Mouse (Mus musculus) bone marrow macrophage, adult 2 months (primary cell): ENCODE data around the gene Gramd4. TPM values are rescaled to one million over a fixed set of nuclear protein-coding genes. Genes with fewer than 3 reads are reported as not detected.

ENCODE experiments used
- H3K27ac ChIP-seq: 2 replicates; pipeline ENCODE4 v1.5.1; 2012; ENCODE audit warnings: low read depth, low read length; ENCODE audit not compliant: insufficient read depth
- H3K4me1 ChIP-seq: 2 replicates; pipeline ENCODE4 v1.6.1; 2012; ENCODE audit warnings: low read length; ENCODE audit not compliant: control insufficient read depth, insufficient read depth
- H3K4me3 ChIP-seq: 2 replicates; pipeline ENCODE4 v1.5.1; 2012; ENCODE audit warnings: mild to moderate bottlenecking, low read length, moderate library complexity; ENCODE audit not compliant: insufficient read depth
- CTCF ChIP-seq: IDR thresholded peaks from 2 replicates; pipeline ENCODE4 v1.5.1; 2012; ENCODE audit warnings: low read depth, mild to moderate bottlenecking, low read length, moderate library complexity
- POLR2A ChIP-seq: IDR thresholded peaks from 2 replicates; pipeline ENCODE4 v1.6.1; 2012; ENCODE audit warnings: mild to moderate bottlenecking, low read depth, low read length, borderline replicate concordance
- polyA plus RNA-seq: library from polyadenylated mRNA; stranded (reverse); fragments of >200 nt; gene quantifications from 2 replicates; pipeline ENCODE4 v1.2.4, GENCODE M21; 2012; ENCODE audit not compliant: missing spikeins, insufficient read depth, insufficient read length

Gramd4 gene
- polyA plus RNA-seq, 1 experiment, result 3.8 TPM

DNA sequence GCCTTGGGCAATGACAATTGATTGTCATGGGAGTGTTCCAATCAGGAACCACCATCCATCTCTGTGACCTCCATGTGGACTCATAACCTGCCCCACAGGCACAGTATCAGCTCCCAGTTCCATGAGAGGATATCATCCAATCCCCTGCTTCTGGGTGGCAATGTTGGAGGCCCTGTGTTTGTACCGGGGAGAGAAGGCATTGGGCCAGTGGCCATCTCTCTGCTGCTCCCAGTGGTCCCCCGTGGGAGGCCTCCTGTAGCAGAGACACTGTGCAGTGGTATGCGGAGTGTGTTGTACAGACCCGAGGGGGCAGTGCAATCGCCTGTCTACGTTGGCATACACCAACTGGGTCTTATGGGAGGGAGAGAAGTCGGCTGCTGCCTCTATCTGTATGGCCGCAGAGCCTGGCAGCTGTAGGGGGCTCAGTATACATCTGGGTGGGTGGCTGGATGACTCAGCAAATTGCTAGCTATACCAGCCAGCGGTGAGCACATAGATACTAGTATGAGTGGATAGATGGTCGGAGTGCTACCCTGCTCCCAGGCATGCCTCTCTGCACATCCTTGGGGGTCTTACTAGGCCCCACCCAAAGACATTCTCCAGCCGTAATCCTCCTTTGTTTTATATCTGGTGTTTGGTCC, 50.5 kb downstream of the Gramd4 start:
- TF ChIP-seq CTCF, result no peak
- TF ChIP-seq POLR2A, result no peak
- Histone ChIP-seq H3K27ac (no peak overlapping the region), H3K4me3 (no peak overlapping the region), H3K4me1 (peaks cover 8% of the 10 kb centered on the region)

- TF ChIP-seq CTCF, result no peak
- TF ChIP-seq POLR2A, result no peak
- Histone ChIP-seq H3K4me3 (no peak overlapping the region), H3K4me1 (peaks cover 8% of the 10 kb centered on the region), H3K27ac (no peak overlapping the region)
Observed at GRCm38 (mm10) chr15:86109245-86109644, 51.8 kb downstream of the Gramd4 start.

- peaks cover 8% of the 10 kb centered on the region for H3K4me1 ChIP-seq
- no peak overlapping the region for H3K27ac ChIP-seq
- TF ChIP-seq POLR2A (no peak), CTCF (no peak)
- H3K4me3 ChIP-seq, result no peak overlapping the region
Observed at GRCm38 (mm10) chr15:86109650-86110211, 52.2 kb downstream of the Gramd4 start.

DNA sequence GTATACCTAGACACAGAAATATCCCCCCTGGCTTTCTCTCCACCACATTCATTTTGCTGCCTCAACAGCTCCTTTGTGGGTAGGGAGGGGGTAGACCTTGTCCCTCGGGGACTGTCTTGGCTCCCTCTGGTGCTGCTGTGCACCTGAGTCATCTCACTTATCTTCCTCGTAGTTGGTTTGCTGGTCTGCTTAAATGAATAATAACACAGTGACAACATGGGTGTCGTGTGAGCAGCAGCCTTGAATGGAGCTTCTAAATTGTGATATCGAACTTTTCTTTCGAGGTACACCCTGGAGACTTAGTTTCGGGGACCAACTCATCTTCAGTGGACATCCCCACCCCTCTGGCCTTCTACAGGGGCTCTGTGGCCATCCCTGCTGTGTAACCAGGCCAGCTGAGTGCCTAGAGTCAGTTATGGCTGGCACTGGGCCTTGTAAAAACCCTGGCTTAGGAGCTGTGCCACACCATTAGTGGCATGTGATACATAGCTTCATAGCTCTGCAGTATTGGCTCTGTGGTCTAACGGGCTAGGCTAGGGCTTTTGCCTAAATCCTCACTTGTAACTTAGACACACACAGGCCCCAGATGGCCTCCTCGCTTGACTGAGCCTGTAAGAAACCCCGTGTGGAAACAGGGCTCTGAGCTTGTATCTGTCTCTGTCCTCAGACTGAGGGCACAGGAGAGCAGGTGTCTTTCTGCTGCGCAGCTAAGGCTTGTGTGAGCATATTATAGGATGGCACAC, 53.0 kb downstream of the Gramd4 start:
- H3K27ac ChIP-seq, result no peak overlapping the region
- peaks cover 4% of the 10 kb centered on the region for H3K4me1 ChIP-seq
- H3K4me3 ChIP-seq, result no peak overlapping the region
- TF ChIP-seq CTCF (no peak), POLR2A (no peak)

DNA sequence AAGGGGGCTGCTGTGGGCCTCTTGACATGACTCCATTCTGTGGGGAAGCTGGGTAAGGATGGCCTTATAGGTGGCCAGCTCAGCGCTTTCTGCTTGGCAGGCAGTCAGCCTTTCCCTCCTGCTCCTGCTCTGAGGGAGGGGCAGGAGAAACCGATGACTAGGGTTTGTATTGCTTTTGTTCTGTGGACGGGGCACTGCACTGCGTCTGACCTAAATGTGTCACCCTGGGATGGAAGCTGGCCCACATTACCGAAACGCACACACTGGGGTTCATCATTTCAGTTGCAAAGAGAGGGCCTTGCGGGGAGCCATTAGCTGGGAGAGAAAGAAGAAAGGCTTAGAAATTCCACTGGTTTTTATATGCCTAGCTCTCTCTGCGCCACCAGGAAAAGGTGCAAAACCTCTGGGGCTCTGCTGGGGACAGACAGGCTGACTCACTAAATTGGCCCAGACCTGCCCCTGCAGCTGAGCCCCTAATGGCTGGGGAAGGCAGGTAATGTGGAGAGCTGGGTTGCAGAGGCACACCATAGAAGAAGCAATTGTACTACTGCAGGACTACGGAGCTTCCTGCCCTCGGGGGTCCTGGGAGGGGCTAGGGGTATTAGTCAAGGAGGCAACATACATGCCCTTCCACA, 55.3 kb downstream of the Gramd4 start:
- no peak overlapping the region for H3K27ac ChIP-seq
- H3K4me3 ChIP-seq, result no peak overlapping the region
- no peaks in the 10 kb centered on the region for H3K4me1 ChIP-seq
- no peak for TF ChIP-seq POLR2A
- TF ChIP-seq CTCF, result no peak

DNA sequence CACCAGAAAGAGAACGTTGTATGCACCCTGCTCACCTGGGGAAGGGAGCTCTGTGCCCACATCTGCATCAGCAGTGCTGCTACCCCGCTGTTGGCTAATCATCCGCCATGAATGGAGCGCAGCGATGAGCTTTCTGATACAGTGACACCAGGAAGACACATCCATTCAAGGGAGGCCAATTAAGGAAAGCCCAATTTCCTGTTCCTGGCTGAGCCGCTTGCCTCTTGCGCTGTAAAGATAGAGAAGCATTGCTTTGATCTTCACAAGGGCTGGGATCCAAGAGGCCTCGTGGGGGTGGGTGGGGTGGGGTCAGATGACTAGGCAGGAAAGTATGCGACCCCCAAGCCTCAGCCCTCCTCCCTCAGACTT, 55.8 kb downstream of the Gramd4 start:
- Histone ChIP-seq H3K27ac (no peak overlapping the region), H3K4me1 (no peaks in the 10 kb centered on the region), H3K4me3 (no peak overlapping the region)
- TF ChIP-seq POLR2A (no peak), CTCF (no peak)

GRCm38 (mm10) chr15:86116421-86116820, 58.9 kb downstream of the Gramd4 start:
- TF ChIP-seq POLR2A, result no peak
- no peak for TF ChIP-seq CTCF
- Histone ChIP-seq H3K4me1 (0 out of 2 replicates have a peak, but pooled peaks cover 2% of the 10 kb centered on the region), H3K27ac (no peak overlapping the region), H3K4me3 (no peak overlapping the region)

DNA sequence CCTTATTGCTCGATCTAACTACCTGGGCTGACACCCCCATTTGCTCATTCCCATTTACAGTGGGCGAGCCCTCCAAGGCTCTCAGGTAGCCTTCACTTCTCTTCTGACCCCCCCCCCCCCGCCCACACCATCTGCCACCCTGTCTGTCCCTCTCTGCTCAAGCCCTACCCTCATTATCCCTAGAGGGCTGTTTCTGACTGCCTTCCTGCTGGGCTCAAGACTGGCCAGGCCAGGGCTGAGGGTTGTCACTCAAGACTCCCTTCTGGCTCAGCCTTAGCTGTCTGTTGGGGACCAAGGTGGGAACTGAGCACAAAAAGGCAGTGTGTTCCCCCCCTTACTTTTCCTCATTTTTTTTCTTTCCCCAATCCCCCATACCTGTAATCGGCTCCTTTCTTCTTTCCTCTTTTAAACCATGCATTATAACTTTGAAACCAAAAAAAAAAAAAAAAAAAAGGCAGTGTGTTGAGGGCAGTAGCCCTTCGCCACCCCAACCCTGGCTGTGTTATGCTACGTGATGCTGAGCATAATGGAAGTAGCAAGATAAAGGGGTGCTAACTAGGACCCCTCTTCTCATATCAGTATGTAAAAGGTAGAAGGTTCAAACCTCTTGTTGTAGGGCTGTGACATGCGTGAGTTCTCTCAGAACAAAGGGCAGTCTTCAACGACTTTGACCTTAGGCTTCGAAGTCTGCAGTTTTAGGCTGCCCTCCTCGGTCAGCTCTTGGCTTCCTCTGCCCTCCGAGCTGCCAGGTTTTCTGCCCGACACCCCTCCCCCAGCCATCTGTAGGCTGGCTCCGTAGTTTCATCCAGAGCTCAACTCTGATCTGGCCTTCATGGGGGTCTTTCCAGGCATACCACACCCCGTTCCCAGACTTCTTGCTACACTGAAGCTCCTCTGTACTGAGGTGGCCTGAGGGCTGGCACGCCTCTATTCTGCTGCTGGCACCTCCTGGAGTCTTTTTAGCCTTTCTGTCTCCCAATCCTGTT, 59.9 kb downstream of the Gramd4 start:
- 0 out of 2 replicates have a peak, but pooled peaks cover 2% of the 10 kb centered on the region for H3K4me1 ChIP-seq
- TF ChIP-seq POLR2A, result no peak
- no peak for TF ChIP-seq CTCF

DNA sequence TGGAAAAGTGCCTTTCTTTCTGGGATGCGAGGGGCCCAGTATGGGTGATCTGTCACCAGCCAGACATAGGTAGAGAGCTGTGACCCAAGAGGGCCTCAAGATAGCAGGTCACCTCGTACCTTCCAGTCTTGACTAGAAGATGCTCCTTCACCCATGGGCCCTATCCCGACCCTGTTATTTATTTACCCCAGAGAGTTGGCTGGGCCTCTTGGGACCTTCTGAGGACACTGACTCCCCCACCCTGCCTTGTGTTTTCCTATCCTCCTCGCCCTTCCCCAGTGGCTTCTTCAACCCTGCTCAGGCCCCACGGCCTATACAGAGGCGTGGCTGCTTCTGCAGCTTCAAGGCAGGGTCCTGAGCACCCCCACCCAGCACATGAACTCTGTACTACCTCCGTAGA, 61.7 kb downstream of the Gramd4 start:
- no peak overlapping the region for H3K27ac ChIP-seq
- no peak for TF ChIP-seq CTCF
- no peak for TF ChIP-seq POLR2A
- 0 out of 2 replicates have a peak, but pooled peaks cover 2% of the 10 kb centered on the region for H3K4me1 ChIP-seq
- H3K4me3 ChIP-seq, result no peak overlapping the region

More for the DNA sequence above, 59.9 kb downstream of the Gramd4 start:
- Histone ChIP-seq H3K4me3 (no peak overlapping the region), H3K27ac (no peak overlapping the region)
